Mouse (Mus musculus) 416B (cell line): ENCODE measurements around the gene Olfr191.
"Not testable (repeated sequence)": the region's sequence is repeated elsewhere in the genome, so short reads cannot be mapped to it uniquely, and the experiment has no call there.

ENCODE experiments used
- DNase-seq: peaks from one replicate; pipeline ENCODE4 v3.0.0; 2011; ENCODE audit warnings: low read depth

The Olfr191 gene

DNA sequence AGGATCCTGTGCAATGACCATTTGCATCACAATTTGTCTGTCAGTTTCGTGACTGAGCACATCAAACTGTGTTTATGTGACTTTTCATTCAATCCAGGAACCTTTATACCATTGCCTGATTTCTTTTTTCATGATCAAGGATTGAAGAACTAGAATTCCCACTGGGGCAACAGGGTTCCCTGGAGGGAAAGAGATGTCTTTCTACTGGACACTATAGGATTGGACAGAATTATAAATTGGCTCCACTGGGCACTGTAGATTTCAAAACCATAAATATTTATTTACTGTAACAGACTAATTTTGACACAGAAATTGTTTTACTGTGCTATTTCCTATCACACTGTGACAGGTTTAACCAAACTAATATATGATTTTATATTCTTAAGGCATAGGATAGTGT, at the start of gene Olfr191:
Gene Olfr191 (minus strand): TSS at position 101 of the 400 bp plus-strand sequence.
- not testable (repeated sequence) for DNase-seq

DNA sequence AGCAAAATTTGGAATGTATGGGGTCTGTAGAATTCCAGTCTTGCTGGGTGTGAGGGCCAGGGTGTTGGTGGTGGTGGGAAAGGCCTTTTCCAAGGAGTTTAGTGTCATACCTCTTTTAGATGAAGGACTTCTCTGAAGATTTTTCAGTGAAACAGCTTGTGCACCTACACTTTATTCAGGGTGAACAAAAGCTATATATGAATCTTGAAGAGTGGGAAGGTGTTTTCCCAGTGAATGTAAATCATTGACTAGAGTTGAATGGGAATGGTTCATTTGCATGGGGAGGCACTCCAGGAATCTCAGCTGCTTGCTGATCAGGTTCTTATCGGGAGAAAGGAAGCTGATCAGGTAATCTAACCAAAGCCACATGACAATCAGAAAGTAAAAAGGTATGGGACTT, 41.1 kb upstream of the Olfr191 start:
- no peak for DNase-seq

DNA sequence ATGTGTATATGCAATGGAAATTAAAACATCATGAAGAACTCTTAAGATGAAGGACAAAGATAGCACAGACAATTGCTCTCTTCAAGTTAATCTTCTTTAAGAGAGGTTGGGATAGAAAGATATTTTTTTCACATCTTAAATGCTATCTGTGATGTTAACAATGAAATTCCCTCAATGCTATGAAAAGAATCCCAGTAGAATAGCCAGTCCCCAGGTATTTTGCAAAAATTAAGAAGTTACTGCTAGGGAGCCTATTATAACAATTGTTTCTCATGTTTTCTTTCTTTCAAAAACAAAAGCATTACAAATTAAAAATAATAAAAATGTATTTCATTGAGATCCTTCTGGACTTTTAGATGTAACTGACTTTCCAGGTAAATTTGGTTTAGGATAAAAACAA, 31.3 kb upstream of the Olfr191 start, which contains the start of gene Olfr194:
Gene Olfr194 (minus strand): TSS at position 101 of the 400 bp plus-strand sequence.
- no peak for DNase-seq

DNA sequence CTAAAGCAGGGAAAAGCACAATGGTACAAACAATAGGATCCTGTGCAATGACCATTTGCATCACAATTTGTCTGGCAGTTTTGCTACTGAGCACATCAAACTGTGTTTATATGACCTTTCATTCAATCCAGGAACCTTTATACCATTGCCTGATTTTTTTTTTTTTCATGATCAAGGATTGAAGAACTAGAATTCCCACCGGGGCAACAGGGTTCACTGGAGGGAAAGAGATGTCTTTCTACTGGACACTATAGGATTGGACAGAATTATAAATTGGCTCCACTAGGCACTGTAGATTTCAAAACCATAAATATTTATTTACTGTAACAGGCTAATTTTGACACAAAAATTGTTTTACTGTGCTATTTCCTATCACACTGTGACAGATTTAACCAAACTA, 22.2 kb upstream of the Olfr191 start, which contains the start of gene Olfr193:
Gene Olfr193 (minus strand): TSS at position 101 of the 400 bp plus-strand sequence.
- DNase-seq: no peak

DNA sequence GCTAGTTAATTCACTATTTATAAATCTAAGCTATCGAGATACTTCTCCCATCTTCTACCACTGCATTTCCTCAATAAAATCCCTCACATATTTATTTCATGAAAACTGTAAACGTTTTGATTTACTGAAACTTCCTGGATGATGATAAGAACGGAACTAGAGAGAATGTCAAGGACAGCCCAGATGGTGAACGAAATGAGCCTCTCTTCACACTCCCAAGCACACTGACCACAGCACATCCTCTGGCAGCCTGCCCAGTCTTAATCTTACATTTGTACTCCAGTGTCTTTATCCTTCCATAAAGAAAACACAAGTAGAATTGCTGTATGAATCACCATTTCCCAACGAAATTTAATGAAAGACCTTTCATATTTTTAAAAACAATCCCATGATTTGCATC, 18.9 kb upstream of the Olfr191 start:
- peak; percentile 84 for DNase-seq

DNA sequence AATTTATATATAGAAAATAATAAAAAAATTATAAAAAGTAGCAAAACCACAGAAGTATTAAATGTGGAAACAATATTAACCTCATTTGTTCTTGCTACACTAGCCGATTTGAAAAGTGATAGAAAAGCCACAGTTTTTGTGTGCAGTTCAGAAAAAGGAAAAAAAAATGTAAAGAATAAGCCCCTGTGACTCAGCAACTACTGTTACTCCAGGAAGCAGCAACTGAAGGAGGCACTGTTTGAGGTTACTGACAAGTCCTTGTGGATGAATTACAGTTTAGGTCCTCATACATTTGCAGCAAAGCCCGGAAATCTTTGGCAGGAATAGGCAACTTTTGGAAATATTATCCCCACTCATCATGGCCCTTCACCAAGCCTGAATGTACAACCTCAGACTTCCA, 15.7 kb upstream of the Olfr191 start:
- peak; percentile 92 for DNase-seq

DNA sequence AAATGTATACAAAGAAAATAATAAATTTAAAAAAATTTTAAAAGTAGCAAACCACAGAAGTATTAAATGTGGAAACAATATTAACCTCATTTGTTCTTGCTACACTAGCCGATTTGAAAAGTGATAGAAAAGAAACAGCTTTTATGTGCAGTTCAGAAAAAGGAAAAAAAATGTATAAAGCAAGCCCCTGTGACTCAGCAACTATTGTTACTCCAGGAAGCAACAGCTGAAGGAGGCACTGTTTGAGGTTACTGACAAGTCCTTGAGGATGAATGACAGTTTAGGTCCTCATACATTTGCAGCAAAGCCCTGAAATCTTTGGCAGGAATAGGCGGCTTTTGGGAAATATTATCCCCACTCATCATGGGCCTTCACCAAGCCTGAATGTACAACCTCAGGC, 8.5 kb downstream of the Olfr191 start:
- peak; percentile 79 for DNase-seq

DNA sequence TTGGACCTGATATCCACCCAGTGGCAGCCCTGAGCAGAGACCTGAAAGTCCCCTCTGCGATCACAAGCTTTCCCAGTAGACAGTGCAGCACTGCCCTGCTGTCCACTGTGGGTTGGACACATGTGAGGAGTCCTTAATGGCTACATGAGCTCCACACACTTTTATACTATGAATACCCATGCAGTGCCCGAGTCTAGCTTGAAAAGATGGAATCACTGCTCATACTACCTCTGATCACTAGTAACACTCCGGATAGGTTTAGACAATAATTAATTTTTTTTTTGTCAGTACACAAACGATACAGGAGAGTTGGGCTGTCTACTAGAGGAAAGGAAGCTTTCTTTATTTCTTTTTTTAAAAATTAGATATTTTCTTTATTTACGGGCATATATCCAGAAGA, 11.7 kb downstream of the Olfr191 start, which contains the start of gene Olfr190:
Gene Olfr190 (minus strand): TSS at position 101 of the 400 bp plus-strand sequence.
- no peak for DNase-seq

DNA sequence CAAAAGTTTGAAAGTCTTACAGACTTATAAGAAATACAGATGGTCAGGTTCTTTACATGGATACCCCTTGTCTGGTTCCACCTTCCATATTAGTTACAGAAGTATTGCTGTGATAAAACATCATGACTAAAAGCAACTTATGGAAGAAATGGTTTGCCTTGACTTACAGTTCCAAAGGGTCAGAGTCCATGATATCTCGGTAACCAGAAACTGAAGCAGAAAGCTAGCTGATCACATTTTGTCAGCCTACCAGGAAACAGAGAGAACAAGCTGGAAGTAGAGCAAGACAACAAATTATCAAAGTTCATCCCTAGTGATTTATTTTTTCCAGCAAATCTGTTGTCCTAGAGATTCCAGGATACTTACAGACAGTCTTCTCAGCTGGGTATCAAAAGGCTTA, 16.1 kb downstream of the Olfr191 start:
- no peak for DNase-seq

DNA sequence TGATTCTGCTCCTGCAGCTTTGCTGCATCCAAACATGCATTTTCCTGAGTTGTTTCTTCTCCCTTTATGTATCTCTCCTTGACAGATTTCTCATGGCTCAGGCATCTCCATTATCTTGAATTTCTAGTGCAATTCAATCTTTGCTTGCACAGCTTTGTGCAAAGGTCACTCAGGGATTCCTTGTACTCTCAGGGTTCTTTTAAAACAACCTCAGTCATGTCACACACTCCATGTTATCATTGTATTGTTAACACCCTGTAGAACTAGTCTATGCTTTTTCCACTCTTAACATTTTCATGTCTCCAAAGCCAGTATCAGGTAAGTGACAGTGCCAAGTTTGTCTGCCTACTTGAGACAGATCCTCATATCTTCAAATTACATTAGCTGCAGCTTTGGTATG, 17.9 kb downstream of the Olfr191 start:
- DNase-seq: no peak

DNA sequence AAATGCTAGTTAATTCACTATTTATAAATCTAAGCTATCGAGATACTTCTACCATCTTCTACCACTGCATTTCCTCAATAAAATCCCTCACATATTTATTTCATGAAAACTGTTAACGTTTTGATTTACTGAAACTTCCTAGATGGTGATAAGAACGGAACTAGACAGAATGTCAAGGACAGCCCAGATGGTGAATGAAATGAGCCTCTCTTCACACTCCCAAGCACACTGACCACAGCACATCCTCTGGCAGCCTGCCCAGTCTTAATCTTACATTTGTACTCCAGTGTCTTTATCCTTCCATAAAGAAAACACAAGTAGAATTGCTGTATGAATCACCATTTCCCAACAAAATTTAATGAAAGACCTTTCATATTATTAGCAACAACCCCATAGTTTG, 27.2 kb downstream of the Olfr191 start:
- peak; percentile 91 for DNase-seq

DNA sequence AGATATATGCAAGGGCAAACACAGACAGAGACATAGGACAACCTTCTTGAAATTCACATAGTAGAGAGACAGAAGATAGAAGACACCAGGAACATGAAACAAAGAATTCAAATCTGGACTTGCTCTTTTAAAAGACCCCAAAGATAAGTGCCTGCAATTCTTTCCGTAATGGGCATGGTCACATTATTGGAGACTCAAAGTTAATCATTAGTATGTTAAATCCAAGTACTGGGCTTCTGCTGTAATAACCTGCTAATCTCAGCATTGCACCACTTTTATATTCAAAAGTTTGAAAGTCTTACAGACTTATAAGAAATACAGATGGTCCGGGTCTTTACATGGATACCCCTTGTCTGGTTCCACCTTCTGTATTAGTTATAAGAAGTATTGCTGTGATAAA, 40.3 kb downstream of the Olfr191 start:
- DNase-seq: not testable (repeated sequence)

DNA sequence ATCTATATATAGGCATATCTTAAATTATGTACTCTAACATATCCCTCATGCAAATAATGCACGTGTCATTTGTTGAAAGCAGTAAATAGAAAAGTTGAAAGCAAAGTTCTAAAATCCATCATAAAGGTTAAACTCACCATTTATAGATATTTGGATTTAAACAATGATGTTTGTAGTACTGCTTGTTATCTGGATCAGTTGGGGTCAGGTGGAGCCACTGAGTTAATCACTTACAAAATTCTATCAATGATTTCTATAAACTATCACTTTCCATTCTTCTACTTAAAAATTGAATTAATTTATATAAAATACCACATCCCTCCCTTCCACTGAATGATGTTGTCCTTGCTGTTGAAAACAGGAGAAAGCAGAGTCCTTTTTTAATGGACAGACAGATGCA, 40.8 kb downstream of the Olfr191 start:
- DNase-seq: no peak

DNA sequence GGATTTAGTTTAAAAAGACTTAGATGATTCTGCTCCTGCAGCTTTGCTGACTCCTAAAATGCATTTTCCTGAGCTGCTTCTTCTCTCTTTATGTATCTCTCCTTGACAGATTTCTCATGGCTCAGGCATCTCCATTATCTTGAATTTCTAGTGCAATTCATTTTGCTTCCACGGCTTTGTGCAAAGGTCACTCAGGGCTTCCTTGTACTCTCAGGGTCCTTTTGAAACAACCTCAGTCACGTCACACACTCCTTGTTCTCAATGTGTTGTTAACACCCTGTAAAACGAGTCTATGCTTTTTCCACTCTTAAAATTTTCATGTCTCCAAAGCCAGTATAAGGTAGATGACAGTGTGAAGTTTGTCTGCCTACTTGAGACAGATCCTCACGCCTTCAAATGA, 42.0 kb downstream of the Olfr191 start:
- DNase-seq: no peak

DNA sequence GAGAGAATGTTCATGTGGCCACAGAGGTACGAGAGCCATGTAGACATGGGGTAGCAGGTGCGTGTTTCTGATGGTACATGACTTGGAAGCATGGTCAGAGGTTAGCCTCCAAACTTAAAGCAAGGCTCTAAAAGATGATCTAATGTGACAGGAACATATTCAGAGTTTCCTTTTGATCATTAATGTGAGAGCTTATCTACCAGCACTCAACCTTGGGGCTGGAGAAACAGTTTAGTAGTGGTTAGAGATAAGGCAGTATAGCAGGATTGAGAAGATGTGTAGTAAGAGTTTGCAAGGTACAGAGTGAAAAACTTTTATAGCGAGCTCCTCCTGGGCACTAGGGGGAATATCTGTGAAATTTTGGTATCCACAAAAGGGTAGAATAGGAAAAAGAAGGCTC, 43.8 kb downstream of the Olfr191 start:
- peak; percentile 31 for DNase-seq

DNA sequence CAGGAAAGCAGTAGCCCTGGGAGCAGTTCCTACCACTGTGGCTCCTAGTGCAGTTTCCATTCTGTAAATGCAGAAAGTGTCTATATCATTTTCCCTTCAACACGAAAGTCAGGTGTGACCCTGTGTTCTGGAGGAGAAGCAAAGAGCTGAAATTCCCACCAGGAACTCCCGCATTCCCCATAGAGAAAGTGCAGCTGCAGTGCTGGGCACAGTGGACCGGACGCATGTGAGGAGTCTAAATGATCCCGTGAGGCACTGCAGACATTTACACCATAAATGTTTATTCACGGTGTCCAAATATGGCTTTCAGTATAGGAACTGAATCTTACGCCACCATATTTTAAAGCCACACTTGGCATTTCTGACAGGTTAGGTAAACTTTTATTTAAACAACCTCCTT, 49.9 kb downstream of the Olfr191 start, which contains the start of gene Olfr187:
Gene Olfr187 (minus strand): TSS at position 58 of the 400 bp plus-strand sequence.
- DNase-seq: no peak
